Comparison of ENCODE assay signal across 19 mouse cellular contexts in genomic region chr13:39252591-39252990, GRCm38 (mm10).
A peak's percentile ranks its signal among the peaks of the same experiment; 100 is the strongest.
DNase-seq lines count a peak whose midpoint lies in the region; ATAC-seq and TF ChIP-seq lines count a peak whose summit lies in the region.
"Had no signal": no experiment of that assay in that cellular context is flagged by ENCODE, and none has a peak within 500 bp of the region (broad histone marks: within the 10 kb centered on the region; RNA-seq: fewer than 3 reads in every experiment).

No protein-coding gene starts in this region.

- ATAC-seq in hindbrain, embryonic 11.5 days (ENCODE audit: low FRiP score), result no peak
- ATAC-seq: forebrain, embryonic 14.5 days; intestine, embryonic 16.5 days had no signal

- no peak overlapping the region for H3K4me2 ChIP-seq in hindbrain, embryonic 11.5 days (replicated peaks; ENCODE audit: low read depth, low read length)
- H3K4me2 ChIP-seq: embryonic facial prominence, embryonic 13.5 days; heart, embryonic 12.5 days; hindbrain, embryonic 15.5 days had no signal

- H3K4me3 ChIP-seq in C2C12 (ENCODE audit: insufficient read depth, poor library complexity, severe bottlenecking), result no peak overlapping the region
- H3K4me3 ChIP-seq in hindbrain, embryonic 11.5 days (ENCODE audit: low read depth, low read length), result no peak overlapping the region
- H3K4me3 ChIP-seq: embryonic facial prominence, embryonic 13.5 days; forebrain, embryonic 10.5 days; heart, embryonic 12.5 days; hindbrain, embryonic 10.5 days; hindbrain, embryonic 15.5 days had no signal

- no peak overlapping the region for H3K9ac ChIP-seq in hindbrain, embryonic 11.5 days (ENCODE audit: low read depth, low read length)
- H3K9ac ChIP-seq: embryonic facial prominence, embryonic 13.5 days; heart, embryonic 12.5 days; hindbrain, embryonic 15.5 days had no signal

- no peaks in the 10 kb centered on the region for H3K27me3 ChIP-seq in C2C12 (ENCODE audit: control insufficient read depth, insufficient read depth, insufficient read length)
- no peaks in the 10 kb centered on the region for H3K27me3 ChIP-seq in hindbrain, embryonic 11.5 days (ENCODE audit: control insufficient read depth, insufficient read depth, low read length)
- H3K27me3 ChIP-seq: embryonic facial prominence, embryonic 13.5 days; heart, embryonic 12.5 days; hindbrain, embryonic 15.5 days had no signal

- no peaks in the 10 kb centered on the region for H3K79me3 ChIP-seq in C2C12 (ENCODE audit: low read depth)

- no peak overlapping the region for H3K27ac ChIP-seq in hindbrain, embryonic 11.5 days (ENCODE audit: low read depth, low read length)
- H3K27ac ChIP-seq: embryonic facial prominence, embryonic 13.5 days; forebrain, embryonic 10.5 days; hindbrain, embryonic 10.5 days; hindbrain, embryonic 15.5 days had no signal

- WGBS in hindbrain, embryonic 11.5 days, result 90% methylated on average over 3 of the region's 3 CpGs

- H3ac ChIP-seq in C2C12 (ENCODE audit: control insufficient read depth, insufficient read length, low read depth), result no peak overlapping the region

- no peaks in the 10 kb centered on the region for H3K36me3 ChIP-seq in C2C12 (ENCODE audit: control insufficient read depth, insufficient read depth)
- no peaks in the 10 kb centered on the region for H3K36me3 ChIP-seq in hindbrain, embryonic 11.5 days (ENCODE audit: control insufficient read depth, insufficient read depth, low read length)
- H3K36me3 ChIP-seq: embryonic facial prominence, embryonic 13.5 days; forebrain, embryonic 10.5 days; heart, embryonic 12.5 days; hindbrain, embryonic 10.5 days; hindbrain, embryonic 15.5 days had no signal

- H3K79me2 ChIP-seq in C2C12 (ENCODE audit: control insufficient read depth, insufficient read depth), result no peaks in the 10 kb centered on the region

- H3K9me3 ChIP-seq in hindbrain, embryonic 11.5 days (ENCODE audit: control insufficient read depth, low read length), result no peaks in the 10 kb centered on the region
- H3K9me3 ChIP-seq: embryonic facial prominence, embryonic 13.5 days; forebrain, embryonic 10.5 days; heart, embryonic 12.5 days; hindbrain, embryonic 10.5 days; hindbrain, embryonic 15.5 days had no signal

- no peaks in the 10 kb centered on the region for H3K4me1 ChIP-seq in hindbrain, embryonic 11.5 days (replicated peaks; ENCODE audit: control insufficient read depth, insufficient read depth, low read length)
- H3K4me1 ChIP-seq: hindbrain, embryonic 10.5 days; hindbrain, embryonic 15.5 days had no signal

- intact Hi-C loops in gastrocnemius, postnatal 14 days (cut with DNase I; ENCODE audit: low total_unique reads), result no loop called here

- TF ChIP-seq CTCF in C2C12 (IDR thresholded peaks at IDR 0.05; ENCODE audit: control insufficient read depth, insufficient read depth, insufficient read length), result no peak

- peak; percentile 7 to 29 for DNase-seq in adrenal gland, adult (ENCODE audit: inconsistent age in 2 of 2, low spot score in 1 of 2)
- no peak for DNase-seq in adrenal gland, adult 8-10 months
- DNase-seq in heart, adult 11 months, result peak; percentile 56
- DNase-seq in heart, adult 18-20 months, result no peak
- peak; percentile 44 for DNase-seq in brain, adult 2 months (ENCODE audit: low read depth, low spot score)
- DNase-seq in hindbrain, embryonic 11.5 days (ENCODE audit: low spot score), result no peak
- no peak for DNase-seq in gastrocnemius, postnatal 14 days
- DNase-seq: cerebellum, adult 18-20 months; cerebellum, adult 9-11 months; cerebellum, postnatal 36 days; kidney, adult 2 months had no signal

TF ChIP-seq in C2C12, 6 proteins besides CTCF, POLR2A, EP300 and RAD21:
- no peak for TF ChIP-seq MYOG (IDR thresholded peaks at IDR 0.05; ENCODE audit: control insufficient read depth, extremely low read depth, insufficient read length)
- peak; percentile 41 for TF ChIP-seq FOSL1 (IDR thresholded peaks at IDR 0.05; ENCODE audit: insufficient read depth, low read length, poor library complexity, severe bottlenecking)
- TF ChIP-seq USF1 (IDR thresholded peaks at IDR 0.05; ENCODE audit: low read depth), result no peak
- no peak for TF ChIP-seq MAX (IDR thresholded peaks at IDR 0.05)
- no peak for TF ChIP-seq CEBPB (IDR thresholded peaks at IDR 0.05; ENCODE audit: low read depth)
- no peak for TF ChIP-seq MYOD1 (IDR thresholded peaks at IDR 0.05; ENCODE audit: control insufficient read depth, insufficient read length, low read depth)
TF ChIP-seq in C2C12: peak in this region for 1.

Comparison
In these comparisons a context has a peak if more than half of its experiments do, and no peak if none do; other contexts are left out.
1. DNase-seq: peak in adrenal gland, adult (2 of 2), heart, adult 11 months (single experiment) and brain, adult 2 months (single experiment); none in adrenal gland, adult 8-10 months (single experiment), heart, adult 18-20 months (0 of 2), hindbrain, embryonic 11.5 days (single experiment) and gastrocnemius, postnatal 14 days (single experiment).